Mouse (Mus musculus): ENCODE data around the gene Nostrin. TPM values are rescaled to one million over a fixed set of nuclear protein-coding genes. Genes with fewer than 3 reads are reported as not detected.

The Nostrin gene
- total RNA-seq, 1 experiment from 2014 or later, result not detected

- ATAC-seq (replicated peaks in 1 of 2; ENCODE audit: insufficient read depth in 1 of 2, low FRiP score in 2 of 2, low TSS enrichment in 1 of 2, low read depth in 1 of 2, poor library complexity in 2 of 2, severe bottlenecking in 2 of 2), result no peak
Observed at GRCm38 (mm10) chr2:69224724-69225123, 89.1 kb downstream of the Nostrin start.

- no peak for ATAC-seq (replicated peaks in 1 of 2; ENCODE audit: insufficient read depth in 1 of 2, low FRiP score in 2 of 2, low TSS enrichment in 1 of 2, low read depth in 1 of 2, poor library complexity in 2 of 2, severe bottlenecking in 2 of 2)
Observed at GRCm38 (mm10) chr2:69226876-69227275, 91.3 kb downstream of the Nostrin start.

- no peak for ATAC-seq (replicated peaks in 1 of 2; ENCODE audit: insufficient read depth in 1 of 2, low FRiP score in 2 of 2, low TSS enrichment in 1 of 2, low read depth in 1 of 2, poor library complexity in 2 of 2, severe bottlenecking in 2 of 2)
Observed at GRCm38 (mm10) chr2:69228635-69229034, 93.0 kb downstream of the Nostrin start.

- ATAC-seq (replicated peaks in 1 of 2; ENCODE audit: insufficient read depth in 1 of 2, low FRiP score in 2 of 2, low TSS enrichment in 1 of 2, low read depth in 1 of 2, poor library complexity in 2 of 2, severe bottlenecking in 2 of 2), result no peak
Observed at GRCm38 (mm10) chr2:69230137-69230536, 94.5 kb downstream of the Nostrin start.

- peak; percentile 42 to 53; a peak in 2 of 4 replicates for ATAC-seq (replicated peaks in 1 of 2; ENCODE audit: insufficient read depth in 1 of 2, low FRiP score in 2 of 2, low TSS enrichment in 1 of 2, low read depth in 1 of 2, poor library complexity in 2 of 2, severe bottlenecking in 2 of 2)
Observed at GRCm38 (mm10) chr2:69232101-69232500, 96.5 kb downstream of the Nostrin start.

- ATAC-seq (replicated peaks in 1 of 2; ENCODE audit: insufficient read depth in 1 of 2, low FRiP score in 2 of 2, low TSS enrichment in 1 of 2, low read depth in 1 of 2, poor library complexity in 2 of 2, severe bottlenecking in 2 of 2), result no peak
Observed at GRCm38 (mm10) chr2:69234976-69235678, 99.5 kb downstream of the Nostrin start.

Other genes starting within 250 kb of the Nostrin start
- 78.5 and 106 TPM in 2 replicates for gene Spc25, start 70.4 kb downstream of the Nostrin start, total RNA-seq (2017)
- gene G6pc2, start 75.3 kb downstream of the Nostrin start, total RNA-seq (2017), result not detected in 2 replicates
- gene Abcb11, start 206.8 kb downstream of the Nostrin start, total RNA-seq (2017), result not detected in 2 replicates
- gene Dhrs9, start 244.6 kb downstream of the Nostrin start, total RNA-seq (2017), result 1.4 and 2.3 TPM in 2 replicates

Data from hematopoietic stem cell, adult 5-6 weeks (primary cell).